Mouse (Mus musculus): ENCODE data around the gene Gm12830. TPM values are rescaled to one million over a fixed set of nuclear protein-coding genes. Genes with fewer than 3 reads are reported as not detected.
A peak's percentile ranks its signal among the peaks of the same experiment; 100 is the strongest.

Gene Gm12830
- polyA plus RNA-seq, 1 experiment from 2014 or later = not detected

GRCm38 (mm10) chr4:114903422-114903782 is 81.9 kb downstream of the Gm12830 start:
- no peak overlapping the region for H3K4me3 ChIP-seq (ENCODE audit: low read depth, low read length)
- H3K27ac ChIP-seq (ENCODE audit: low read depth, low read length) = no peak overlapping the region
- no peaks in the 10 kb centered on the region for H3K36me3 ChIP-seq (ENCODE audit: control insufficient read depth, insufficient read depth, low read length)
- peaks cover 92% of the 10 kb centered on the region for H3K27me3 ChIP-seq (ENCODE audit: control insufficient read depth, insufficient read depth, low read length)
- ATAC-seq (ENCODE audit: low FRiP score) = no peak
- no peak overlapping the region for H3K4me2 ChIP-seq (replicated peaks; ENCODE audit: low read depth, low read length)
- H3K9ac ChIP-seq (ENCODE audit: low read depth, low read length) = no peak overlapping the region
- no peaks in the 10 kb centered on the region for H3K9me3 ChIP-seq (ENCODE audit: control insufficient read depth, low read length)
- WGBS = under 1% methylated on average over 11 of the region's 11 CpGs
- peaks cover 1% of the 10 kb centered on the region for H3K4me1 ChIP-seq (replicated peaks; ENCODE audit: control insufficient read depth, insufficient read depth, low read length)
- peak; percentile 54 for DNase-seq (ENCODE audit: low spot score)

GRCm38 (mm10) chr4:114905501-114905900 is 84.0 kb downstream of the Gm12830 start:
- 46% methylated on average over 3 of the region's 3 CpGs for WGBS
- Histone ChIP-seq H3K9me3 (ENCODE audit: control insufficient read depth, low read length) (no peaks in the 10 kb centered on the region), H3K9ac (ENCODE audit: low read depth, low read length) (no peak overlapping the region), H3K27ac (ENCODE audit: low read depth, low read length) (no peak overlapping the region), H3K36me3 (ENCODE audit: control insufficient read depth, insufficient read depth, low read length) (no peaks in the 10 kb centered on the region), H3K4me3 (ENCODE audit: low read depth, low read length) (no peak overlapping the region), H3K27me3 (ENCODE audit: control insufficient read depth, insufficient read depth, low read length) (peaks cover 93% of the 10 kb centered on the region), H3K4me2 (replicated peaks; ENCODE audit: low read depth, low read length) (no peak overlapping the region; the same call in 1 of the 2 replicates), H3K4me1 (replicated peaks; ENCODE audit: control insufficient read depth, insufficient read depth, low read length) (peaks cover 5% of the 10 kb centered on the region)
- DNase-seq (ENCODE audit: low spot score) (no peak), ATAC-seq (ENCODE audit: low FRiP score) (no peak)

Other genes starting within 250 kb of the Gm12830 start
- gene Foxd2, start 87.2 kb downstream of the Gm12830 start, polyA plus RNA-seq (2014; fragmentation: Nextera tagmentation; extraction: Ambion mirVana) = 0.74 and 0.93 TPM in 2 replicates
- gene Foxe3, start 104.3 kb downstream of the Gm12830 start, polyA plus RNA-seq (2014; fragmentation: Nextera tagmentation; extraction: Ambion mirVana) = not detected in 2 replicates
- gene Cmpk1, start 165.5 kb downstream of the Gm12830 start, polyA plus RNA-seq (2014; fragmentation: Nextera tagmentation; extraction: Ambion mirVana) = 134 and 150 TPM in 2 replicates
- 18.3 and 23.0 TPM in 2 replicates for gene Stil, start 178.4 kb downstream of the Gm12830 start, polyA plus RNA-seq (2014; fragmentation: Nextera tagmentation; extraction: Ambion mirVana)
- gene Tal1, start 234.7 kb downstream of the Gm12830 start, polyA plus RNA-seq (2014; fragmentation: Nextera tagmentation; extraction: Ambion mirVana) = 8.6 and 10.3 TPM in 2 replicates

Measured in hindbrain, embryonic 11.5 days (tissue).